Mouse (Mus musculus) lung, postnatal 0 days (tissue): ENCODE measurements at regions not wholly inside any gene's neighbourhood (a gene's known extent, or its start where the extent isn't known, plus 50 kb on each side); places are given as distances from the start of the nearest gene placed in this dataset.

Experiments
- ATAC-seq: fragments of 200-750 bp; cut with Nextera tagmentation; 2 replicates; pipeline ENCODE4 v1.8.0; 2017; ENCODE audit warnings: moderate library complexity
- DNase-seq: peaks from one replicate; pipeline ENCODE4 v3.0.0-alpha.2; 2016; ENCODE audit warnings: low spot score
- H3K27ac ChIP-seq: fragments of 300-500 bp; sonication (generic); 2 replicates; pipeline ENCODE4 v1.5.1; 2014; ENCODE audit warnings: antibody characterized with exemption, mild to moderate bottlenecking, low read length, mixed read lengths
- H3K27me3 ChIP-seq: fragments of 300-500 bp; sonication (generic); replicated peaks from 2 replicates; pipeline ENCODE4 v1.6.1; 2014; ENCODE audit warnings: low read length, mixed read lengths; ENCODE audit not compliant: insufficient read depth
- H3K36me3 ChIP-seq: fragments of 300-500 bp; sonication (generic); 2 replicates; pipeline ENCODE4 v1.6.1; 2014; ENCODE audit warnings: low read length, mixed read lengths; ENCODE audit not compliant: insufficient read depth
- H3K4me1 ChIP-seq: fragments of 300-500 bp; sonication (generic); 2 replicates; pipeline ENCODE4 v1.6.1; 2014; ENCODE audit warnings: antibody characterized with exemption, low read depth, low read length, mixed read lengths; ENCODE audit not compliant: insufficient read depth
- H3K4me2 ChIP-seq: fragments of 300-500 bp; sonication (generic); replicated peaks from 2 replicates; pipeline ENCODE4 v1.6.1; 2014; ENCODE audit warnings: low read depth, mild to moderate bottlenecking, low read length, moderate library complexity, mixed read lengths
- H3K4me3 ChIP-seq: fragments of 300-500 bp; sonication (generic); 2 replicates; pipeline ENCODE4 v1.5.1; 2014; ENCODE audit warnings: low read depth, low read length
- H3K9ac ChIP-seq: fragments of 300-500 bp; sonication (generic); replicated peaks from 2 replicates; pipeline ENCODE4 v1.6.1; 2014; ENCODE audit warnings: low read depth, mild to moderate bottlenecking
- H3K9me3 ChIP-seq: fragments of 300-500 bp; sonication (generic); 2 replicates; pipeline ENCODE4 v1.6.1; 2016; ENCODE audit warnings: low read length, mixed read lengths
- CTCF ChIP-seq: IDR thresholded peaks from 2 replicates; pipeline ENCODE4 v1.5.1; 2016; ENCODE audit warnings: antibody characterized with exemption, mild to moderate bottlenecking
- EP300 ChIP-seq: IDR thresholded peaks from 2 replicates; pipeline ENCODE4 v1.6.1; 2016; ENCODE audit warnings: antibody characterized with exemption, mild to moderate bottlenecking, control low read depth
- WGBS: fragments of 180-500 bp; shearing (Covaris S2); extraction: QIAGEN DNeasy Blood & Tissue Kit; methylation state at CpG from one replicate; pipeline ENCODE4 v1.1.7; 2014; 5-methylcytosine and 5-hydroxymethylcytosine counted together

DNA sequence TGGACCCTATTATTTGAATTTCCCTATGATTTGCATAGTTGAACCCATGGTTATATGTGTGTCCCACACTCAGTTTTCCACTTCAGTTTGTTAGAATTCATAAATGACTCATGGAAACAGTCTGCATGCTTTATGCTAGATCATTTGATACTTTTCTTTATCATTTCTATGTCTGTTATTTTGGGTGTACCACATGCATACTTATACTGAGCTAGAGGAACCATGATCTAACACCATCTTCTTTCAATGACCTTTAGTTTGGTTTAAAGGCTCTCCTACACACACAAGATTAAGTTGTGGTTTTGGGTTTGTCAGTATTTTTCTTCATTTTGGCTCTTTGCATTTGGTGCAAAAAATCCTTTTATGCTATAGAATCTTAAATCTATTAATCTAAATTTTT is 375.2 kb downstream of the Ets1 start:
- H3K36me3 ChIP-seq = no peaks in the 10 kb centered on the region
- H3K4me1 ChIP-seq = no peaks in the 10 kb centered on the region
- H3K4me3 ChIP-seq = no peak overlapping the region
- DNase-seq (no peak), ATAC-seq (no peak)
- H3K9ac ChIP-seq = no peak overlapping the region
- H3K4me2 ChIP-seq = no peak overlapping the region
- no peak for TF ChIP-seq CTCF
- no peak for TF ChIP-seq EP300
- no peaks in the 10 kb centered on the region for H3K27me3 ChIP-seq
- no peak overlapping the region for H3K27ac ChIP-seq
- H3K9me3 ChIP-seq = no peaks in the 10 kb centered on the region

DNA sequence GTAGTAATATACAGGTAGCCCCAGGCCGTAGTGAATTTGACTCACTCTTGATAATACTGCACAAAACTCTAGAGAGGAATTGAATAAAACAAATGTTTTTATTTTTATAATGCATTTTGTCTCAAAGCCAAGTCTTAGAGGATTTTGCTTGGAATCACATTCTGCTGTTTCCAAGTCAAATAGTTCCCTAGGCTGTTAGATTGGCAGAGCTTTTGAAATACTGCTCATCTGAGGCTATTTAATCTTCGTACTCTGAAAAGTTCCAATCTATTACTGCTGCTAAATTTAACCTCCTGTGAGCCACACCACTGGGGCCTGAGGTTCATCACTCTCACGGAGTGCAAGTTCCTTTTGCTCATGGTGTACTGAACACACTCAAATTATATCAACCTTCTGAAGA is 399.4 kb downstream of the Ets1 start:
- H3K4me2 ChIP-seq = no peak overlapping the region
- no peaks in the 10 kb centered on the region for H3K27me3 ChIP-seq
- H3K4me3 ChIP-seq = no peak overlapping the region
- H3K9ac ChIP-seq = no peak overlapping the region
- whole genome bisulfite sequencing = 68% methylated on average over 3 of the region's 3 CpGs
- H3K36me3 ChIP-seq = no peaks in the 10 kb centered on the region
- no peak overlapping the region for H3K27ac ChIP-seq
- ATAC-seq (no peak), DNase-seq (no peak)
- H3K9me3 ChIP-seq = no peaks in the 10 kb centered on the region
- no peaks in the 10 kb centered on the region for H3K4me1 ChIP-seq
- no peak for TF ChIP-seq CTCF
- TF ChIP-seq EP300 = no peak

DNA sequence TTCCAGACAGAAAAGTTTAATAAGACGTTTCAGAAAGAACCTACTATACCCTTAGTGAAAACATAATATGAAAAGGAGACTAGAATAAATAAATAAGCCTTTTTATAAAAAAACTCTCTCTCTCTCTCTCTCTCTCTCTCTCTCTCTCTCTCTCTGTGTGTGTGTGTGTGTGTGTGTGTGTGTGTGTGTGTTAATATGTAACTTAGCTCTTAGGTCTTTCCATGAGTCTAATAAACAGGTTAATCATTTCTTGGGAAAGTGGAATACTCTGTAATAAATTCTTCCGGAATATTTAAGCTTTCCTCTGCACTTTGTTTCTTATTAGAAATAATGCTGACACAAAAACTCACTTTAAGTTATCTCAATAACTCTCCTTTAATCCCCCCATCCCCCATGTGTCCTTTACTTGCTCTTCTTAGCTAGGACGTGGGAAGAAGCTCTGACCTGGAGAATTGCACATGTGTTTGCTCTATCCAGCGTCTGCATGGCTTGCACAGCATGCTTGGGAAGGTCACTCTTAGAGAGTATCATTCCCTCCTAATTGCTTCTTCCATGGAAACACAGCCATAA is 403.3 kb downstream of the Ets1 start:
- no peak overlapping the region for H3K4me2 ChIP-seq
- DNase-seq = no peak
- H3K9ac ChIP-seq = no peak overlapping the region
- H3K36me3 ChIP-seq = no peaks in the 10 kb centered on the region
- no peaks in the 10 kb centered on the region for H3K4me1 ChIP-seq
- no peak overlapping the region for H3K4me3 ChIP-seq
- no peak for ATAC-seq
- TF ChIP-seq CTCF (no peak), EP300 (no peak)
- no peaks in the 10 kb centered on the region for H3K27me3 ChIP-seq
- no peak overlapping the region for H3K27ac ChIP-seq
- WGBS = 57% methylated on average over 4 of the region's 4 CpGs
- no peaks in the 10 kb centered on the region for H3K9me3 ChIP-seq

DNA sequence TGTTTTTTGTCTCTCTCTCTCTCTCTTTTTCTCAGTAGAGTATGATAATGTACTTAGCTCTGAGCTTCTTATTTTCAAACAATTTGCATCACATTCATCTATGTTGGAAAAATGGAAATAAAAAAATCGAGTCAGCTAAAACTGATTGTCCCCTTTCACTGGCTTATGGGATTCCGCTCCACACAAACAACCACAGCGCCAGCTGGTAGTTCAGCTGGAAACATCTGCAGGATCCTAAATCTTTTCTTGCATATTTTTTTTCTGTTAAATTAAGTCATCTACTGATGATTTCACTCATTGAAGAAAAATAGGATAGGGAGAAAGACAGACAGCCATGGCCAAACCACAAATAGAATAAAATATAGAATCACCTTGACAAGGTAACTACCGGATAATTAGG is 414.8 kb downstream of the Ets1 start:
- ATAC-seq (no peak), DNase-seq (peak; percentile 7)
- Histone ChIP-seq H3K9ac (no peak overlapping the region), H3K9me3 (no peaks in the 10 kb centered on the region), H3K4me3 (no peak overlapping the region), H3K36me3 (no peaks in the 10 kb centered on the region), H3K27ac (no peak overlapping the region), H3K4me1 (no peaks in the 10 kb centered on the region), H3K4me2 (no peak overlapping the region), H3K27me3 (no peaks in the 10 kb centered on the region)
- 82% methylated on average over 4 of the region's 4 CpGs for WGBS
- TF ChIP-seq EP300 = no peak
- no peak for TF ChIP-seq CTCF

DNA sequence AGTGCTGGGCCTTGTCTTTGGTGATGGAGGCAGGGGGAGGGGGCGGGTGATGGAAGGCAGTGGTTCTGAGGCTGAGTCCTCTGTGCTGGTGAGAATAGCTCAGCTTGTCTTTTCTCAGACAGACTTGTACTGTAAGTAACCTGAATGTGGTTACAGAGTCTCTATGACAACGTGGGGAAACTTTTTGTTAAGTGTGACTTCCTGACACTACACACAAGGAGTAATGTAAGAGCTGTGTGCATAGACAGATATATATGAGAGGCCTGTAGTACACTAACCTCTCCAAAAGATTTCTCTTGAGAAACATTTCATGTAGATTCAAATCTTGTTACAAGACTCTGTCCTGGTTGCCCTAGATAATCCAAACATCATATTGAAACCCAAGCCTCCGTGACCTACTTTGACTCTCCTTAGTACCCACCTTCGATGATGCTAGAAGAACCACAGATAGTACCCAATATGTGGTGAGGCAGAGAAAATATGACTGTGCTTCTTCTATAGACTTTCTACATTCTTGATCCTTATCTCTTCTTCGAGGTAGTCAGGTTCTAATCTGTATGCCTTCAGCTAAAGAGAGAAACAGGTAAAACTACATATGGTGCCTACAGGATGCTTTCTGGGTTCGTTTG is 424.7 kb downstream of the Ets1 start:
- H3K27ac ChIP-seq = no peak overlapping the region
- DNase-seq (no peak), ATAC-seq (no peak)
- no peak overlapping the region for H3K9ac ChIP-seq
- 70% methylated on average over 6 of the region's 6 CpGs for WGBS
- no peaks in the 10 kb centered on the region for H3K4me1 ChIP-seq
- no peaks in the 10 kb centered on the region for H3K27me3 ChIP-seq
- H3K36me3 ChIP-seq = no peaks in the 10 kb centered on the region
- no peak overlapping the region for H3K4me2 ChIP-seq
- no peak overlapping the region for H3K4me3 ChIP-seq
- no peaks in the 10 kb centered on the region for H3K9me3 ChIP-seq
- no peak for TF ChIP-seq CTCF
- TF ChIP-seq EP300 = no peak

DNA sequence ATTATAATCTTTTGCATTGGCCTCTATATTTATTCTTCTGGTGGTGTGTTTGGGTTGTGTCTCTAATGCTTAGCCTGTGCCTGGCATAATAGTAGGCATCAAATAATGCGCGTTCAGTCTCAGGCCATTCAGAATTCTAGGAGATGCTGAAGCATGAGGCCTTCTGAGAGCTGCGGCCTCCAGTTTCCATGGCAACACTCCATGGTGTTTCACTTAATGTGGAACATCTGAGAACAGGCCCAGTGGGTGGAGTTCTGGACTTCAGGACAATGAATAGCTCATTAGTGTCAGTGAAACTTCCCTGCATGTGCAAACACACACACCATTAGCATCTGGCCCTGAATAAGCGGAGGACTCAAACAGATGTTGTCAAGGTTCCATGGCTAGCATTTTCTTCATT is 426.5 kb downstream of the Ets1 start:
- 79% methylated on average over 4 of the region's 4 CpGs for WGBS
- H3K36me3 ChIP-seq = no peaks in the 10 kb centered on the region
- no peak overlapping the region for H3K4me2 ChIP-seq
- ATAC-seq (no peak), DNase-seq (peak; percentile 12)
- H3K27ac ChIP-seq = no peak overlapping the region
- TF ChIP-seq CTCF (no peak), EP300 (no peak)
- H3K9me3 ChIP-seq = no peaks in the 10 kb centered on the region
- no peaks in the 10 kb centered on the region for H3K4me1 ChIP-seq
- no peaks in the 10 kb centered on the region for H3K27me3 ChIP-seq
- H3K4me3 ChIP-seq = no peak overlapping the region
- no peak overlapping the region for H3K9ac ChIP-seq

DNA sequence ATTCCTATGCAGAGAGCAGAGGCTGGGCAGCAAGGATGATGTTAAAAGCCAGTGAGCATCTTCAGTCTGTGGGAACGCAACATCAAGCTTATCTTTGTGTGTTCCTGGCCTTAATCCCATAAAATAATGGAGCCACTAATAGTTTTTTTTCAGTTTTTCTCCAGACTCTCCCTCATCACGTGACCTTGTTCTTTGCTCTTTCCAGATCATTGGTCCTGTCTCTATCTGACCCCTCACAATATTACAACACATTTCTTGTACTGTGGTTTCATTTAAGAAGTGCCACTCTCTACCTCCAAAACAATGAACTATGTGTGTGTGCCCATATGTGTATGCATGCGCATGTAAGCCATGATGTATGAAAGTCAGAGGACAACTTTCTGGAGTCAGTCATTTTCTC is 429.3 kb downstream of the Ets1 start:
- ATAC-seq (no peak), DNase-seq (no peak)
- Histone ChIP-seq H3K36me3 (no peaks in the 10 kb centered on the region), H3K4me1 (no peaks in the 10 kb centered on the region), H3K27ac (no peak overlapping the region), H3K27me3 (no peaks in the 10 kb centered on the region), H3K9ac (no peak overlapping the region), H3K9me3 (no peaks in the 10 kb centered on the region), H3K4me2 (no peak overlapping the region), H3K4me3 (no peak overlapping the region)
- 83% methylated on average over 3 of the region's 3 CpGs for WGBS
- TF ChIP-seq EP300 = no peak
- TF ChIP-seq CTCF = no peak
